Mouse (Mus musculus) neural tube, embryonic 12.5 days (tissue): ENCODE measurements around the gene Ccdc54. TPM values are rescaled to one million over a fixed set of nuclear protein-coding genes. Genes with fewer than 3 reads are reported as not detected.

Source experiments
- ATAC-seq: fragments of 200-750 bp; cut with Nextera tagmentation; 2 replicates; pipeline ENCODE4 v1.8.0; 2017; ENCODE audit warnings: low read depth, mild to moderate bottlenecking, moderate TSS enrichment, moderate library complexity; ENCODE audit not compliant: low FRiP score
- H3K27ac ChIP-seq: fragments of 300-500 bp; sonication (generic); 2 replicates; pipeline ENCODE4 v1.5.1; 2016
- H3K27me3 ChIP-seq: fragments of 300-500 bp; sonication (generic); replicated peaks from 2 replicates; pipeline ENCODE4 v1.6.1; 2016; ENCODE audit warnings: mild to moderate bottlenecking
- H3K36me3 ChIP-seq: fragments of 300-500 bp; sonication (generic); 2 replicates; pipeline ENCODE4 v1.6.1; 2016; ENCODE audit warnings: mild to moderate bottlenecking
- H3K4me1 ChIP-seq: fragments of 300-500 bp; sonication (generic); 2 replicates; pipeline ENCODE4 v1.6.1; 2016
- H3K4me2 ChIP-seq: fragments of 300-500 bp; sonication (generic); replicated peaks from 2 replicates; pipeline ENCODE4 v1.6.1; 2016; ENCODE audit warnings: mild to moderate bottlenecking
- H3K4me3 ChIP-seq: fragments of 300-500 bp; sonication (generic); 2 replicates; pipeline ENCODE4 v1.5.1; 2016
- H3K9ac ChIP-seq: fragments of 300-500 bp; sonication (generic); 2 replicates; pipeline ENCODE4 v1.6.1; 2016; ENCODE audit warnings: mild to moderate bottlenecking
- H3K9me3 ChIP-seq: fragments of 300-500 bp; sonication (generic); 2 replicates; pipeline ENCODE4 v1.6.1; 2016; ENCODE audit warnings: mild to moderate bottlenecking
- WGBS: fragments of 180-500 bp; shearing (Covaris S2); methylation state at CpG from one replicate; pipeline ENCODE4 v1.1.7; 2016; 5-methylcytosine and 5-hydroxymethylcytosine counted together
- polyA plus RNA-seq: library from polyadenylated mRNA; unstranded; fragments of >200 nt; fragmentation: Nextera tagmentation; extraction: Ambion mirVana; gene quantifications from 2 replicates; pipeline ENCODE4 v1.2.1, GENCODE M21; 2016

Ccdc54 gene
- polyA plus RNA-seq, 1 experiment from 2014 or later, result not detected

- Histone ChIP-seq H3K4me1 (no peaks in the 10 kb centered on the region), H3K9me3 (no peaks in the 10 kb centered on the region), H3K36me3 (no peaks in the 10 kb centered on the region), H3K9ac (no peak overlapping the region), H3K27me3 (no peaks in the 10 kb centered on the region), H3K27ac (no peak overlapping the region), H3K4me2 (no peak overlapping the region), H3K4me3 (no peak overlapping the region)
- 84% methylated on average over 11 of the region's 11 CpGs for WGBS
- no peak for ATAC-seq
These were observed 1.3 kb downstream of the Ccdc54 start for GRCm38 (mm10) chr16:50589574-50590151.

- Histone ChIP-seq H3K4me3 (no peak overlapping the region), H3K9me3 (no peaks in the 10 kb centered on the region), H3K27me3 (no peaks in the 10 kb centered on the region), H3K4me2 (no peak overlapping the region), H3K36me3 (no peaks in the 10 kb centered on the region), H3K9ac (no peak overlapping the region), H3K4me1 (no peaks in the 10 kb centered on the region), H3K27ac (no peak overlapping the region)
- WGBS, result 86% methylated on average over 1 of the region's 1 CpGs
- no peak for ATAC-seq
These were observed 2.8 kb downstream of the Ccdc54 start for GRCm38 (mm10) chr16:50588191-50588590.

- no peak overlapping the region for H3K4me2 ChIP-seq
- no peak for ATAC-seq
- no peaks in the 10 kb centered on the region for H3K36me3 ChIP-seq
- H3K4me3 ChIP-seq, result no peak overlapping the region
- H3K9ac ChIP-seq, result no peak overlapping the region
- no peaks in the 10 kb centered on the region for H3K4me1 ChIP-seq
- 90% methylated on average over 7 of the region's 7 CpGs for WGBS
- H3K27ac ChIP-seq, result no peak overlapping the region
- no peaks in the 10 kb centered on the region for H3K27me3 ChIP-seq
- H3K9me3 ChIP-seq, result no peaks in the 10 kb centered on the region
These were observed 3.8 kb downstream of the Ccdc54 start for GRCm38 (mm10) chr16:50587139-50587538.

- Histone ChIP-seq H3K4me1 (no peaks in the 10 kb centered on the region), H3K9ac (no peak overlapping the region), H3K36me3 (no peaks in the 10 kb centered on the region), H3K4me2 (no peak overlapping the region), H3K4me3 (no peak overlapping the region), H3K27ac (no peak overlapping the region), H3K9me3 (no peaks in the 10 kb centered on the region), H3K27me3 (no peaks in the 10 kb centered on the region)
- no peak for ATAC-seq
- WGBS, result 85% methylated on average over 6 of the region's 6 CpGs
These were observed 12.6 kb downstream of the Ccdc54 start for GRCm38 (mm10) chr16:50578361-50578760.

DNA sequence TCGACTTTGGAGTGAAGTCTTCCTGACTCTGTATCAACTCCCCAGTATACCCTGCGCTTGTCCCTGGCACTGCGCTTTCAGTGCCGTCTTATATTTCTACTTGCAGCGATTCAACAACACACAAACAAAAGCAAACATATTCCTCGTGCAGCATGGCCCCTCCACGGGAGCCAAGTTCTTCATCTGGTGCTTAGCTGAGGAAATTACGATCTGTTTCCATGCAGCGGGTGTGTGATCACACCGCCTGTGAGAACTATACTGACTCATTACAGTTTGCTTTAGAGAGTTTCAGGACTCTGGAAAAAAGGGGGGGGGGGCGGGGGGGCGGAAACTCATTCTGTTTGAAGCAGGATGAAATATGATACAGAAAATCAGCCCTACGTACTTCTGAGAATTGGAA is 18.4 kb downstream of the Ccdc54 start:
- Histone ChIP-seq H3K27me3 (no peaks in the 10 kb centered on the region), H3K4me1 (no peaks in the 10 kb centered on the region), H3K27ac (no peak overlapping the region), H3K4me3 (no peak overlapping the region), H3K36me3 (no peaks in the 10 kb centered on the region), H3K9me3 (no peaks in the 10 kb centered on the region), H3K4me2 (no peak overlapping the region), H3K9ac (no peak overlapping the region)
- no peak for ATAC-seq
- 78% methylated on average over 13 of the region's 13 CpGs for WGBS

DNA sequence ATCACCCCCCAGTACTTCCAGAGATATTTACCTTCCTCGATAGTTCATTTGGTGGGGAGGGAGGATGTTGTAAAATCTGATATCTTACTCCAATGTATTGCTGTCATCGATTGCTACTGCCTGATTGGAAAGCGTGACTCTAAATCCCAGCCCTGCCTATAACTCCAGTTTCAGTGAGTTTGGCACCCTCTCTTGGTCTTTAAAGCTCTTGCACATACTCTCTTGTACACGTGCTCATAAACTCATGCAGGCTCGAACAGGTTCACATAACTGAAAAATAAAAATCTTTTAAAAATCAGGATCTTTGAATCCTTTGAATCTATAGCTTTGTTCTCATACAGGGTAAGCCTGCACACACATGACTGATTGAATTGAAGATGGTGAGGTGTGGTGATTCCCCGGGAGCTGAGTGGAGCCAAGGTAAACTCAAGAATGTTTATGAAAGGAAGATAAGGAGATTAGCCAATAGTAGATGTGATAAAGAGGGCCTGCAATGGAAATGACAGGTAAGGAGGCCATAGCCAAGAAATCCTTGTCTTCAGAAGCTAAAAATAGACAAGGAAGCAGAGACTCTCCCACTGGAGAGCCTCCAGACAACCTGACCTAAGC is 31.7 kb downstream of the Ccdc54 start:
- Histone ChIP-seq H3K9ac (no peak overlapping the region), H3K4me1 (no peaks in the 10 kb centered on the region), H3K36me3 (no peaks in the 10 kb centered on the region), H3K9me3 (no peaks in the 10 kb centered on the region), H3K27me3 (no peaks in the 10 kb centered on the region), H3K27ac (no peak overlapping the region), H3K4me2 (no peak overlapping the region), H3K4me3 (no peak overlapping the region)
- 83% methylated on average over 6 of the region's 6 CpGs for WGBS
- ATAC-seq, result no peak

GRCm38 (mm10) chr16:50553828-50554227 is 37.1 kb downstream of the Ccdc54 start:
- no peak overlapping the region for H3K9ac ChIP-seq
- no peak overlapping the region for H3K4me2 ChIP-seq
- no peaks in the 10 kb centered on the region for H3K4me1 ChIP-seq
- 79% methylated on average over 2 of the region's 2 CpGs for WGBS
- H3K4me3 ChIP-seq, result no peak overlapping the region
- H3K9me3 ChIP-seq, result no peaks in the 10 kb centered on the region
- H3K27ac ChIP-seq, result no peak overlapping the region
- H3K36me3 ChIP-seq, result no peaks in the 10 kb centered on the region
- no peak for ATAC-seq
- H3K27me3 ChIP-seq, result no peaks in the 10 kb centered on the region

DNA sequence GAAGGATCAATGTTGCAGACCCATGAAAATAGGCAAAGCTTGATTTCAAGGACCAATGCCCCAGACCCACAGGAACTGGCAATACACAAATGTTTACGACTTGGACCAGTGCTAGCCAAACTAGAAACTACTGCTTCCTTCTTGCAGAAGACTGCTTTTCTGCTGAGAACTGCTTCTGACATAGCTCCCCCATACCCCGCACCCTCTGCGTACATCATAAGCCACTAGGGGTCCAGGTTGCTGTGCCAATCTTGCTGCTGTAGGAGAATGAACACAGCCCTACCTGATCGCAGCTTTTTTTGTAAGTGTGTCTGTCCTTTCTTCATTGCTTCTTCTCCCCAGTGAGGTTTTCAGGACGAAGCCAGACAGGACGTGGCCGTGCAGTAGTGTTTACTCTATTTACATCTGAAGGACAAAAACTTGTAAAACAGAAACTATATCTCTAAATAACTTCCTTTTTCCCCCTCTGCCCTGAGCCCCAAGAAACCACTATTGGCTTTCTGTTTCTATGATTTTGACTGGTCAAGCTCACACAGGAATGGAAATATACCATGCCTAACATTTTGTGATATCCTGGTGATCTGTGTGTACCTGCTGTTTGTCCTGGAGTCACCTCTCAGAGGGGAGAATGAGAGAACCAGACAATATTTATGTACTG is 39.0 kb downstream of the Ccdc54 start:
- WGBS, result 85% methylated on average over 7 of the region's 7 CpGs

DNA sequence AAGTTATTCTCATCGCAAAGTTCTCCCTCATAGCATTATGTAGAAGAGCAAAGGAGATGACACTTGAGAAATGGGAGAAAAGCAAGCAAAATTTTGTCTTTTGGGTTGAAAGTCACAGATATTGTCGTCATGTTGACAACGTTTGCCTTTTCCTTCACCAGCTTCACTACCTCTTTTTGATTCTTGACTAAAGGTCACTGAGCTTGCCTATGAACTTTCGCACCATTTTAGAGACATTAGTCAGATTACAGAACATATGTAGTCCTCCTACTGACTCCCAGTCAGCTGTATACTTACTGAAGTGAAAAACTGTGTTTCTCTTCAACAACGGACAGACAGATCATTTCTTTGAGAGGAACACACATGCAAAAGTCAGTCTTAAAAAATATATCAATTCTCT is 40.0 kb downstream of the Ccdc54 start:
- no peak overlapping the region for H3K27ac ChIP-seq
- H3K4me3 ChIP-seq, result no peak overlapping the region
- no peak overlapping the region for H3K9ac ChIP-seq
- no peaks in the 10 kb centered on the region for H3K9me3 ChIP-seq
- no peaks in the 10 kb centered on the region for H3K36me3 ChIP-seq
- WGBS, result 94% methylated on average over 5 of the region's 5 CpGs
- no peaks in the 10 kb centered on the region for H3K27me3 ChIP-seq
- ATAC-seq, result no peak
- H3K4me1 ChIP-seq, result no peaks in the 10 kb centered on the region
- H3K4me2 ChIP-seq, result no peak overlapping the region

More for the DNA sequence above, 39.0 kb downstream of the Ccdc54 start:
- no peak for ATAC-seq
- no peaks in the 10 kb centered on the region for H3K9me3 ChIP-seq
- H3K27ac ChIP-seq, result no peak overlapping the region
- no peak overlapping the region for H3K9ac ChIP-seq
- H3K4me1 ChIP-seq, result no peaks in the 10 kb centered on the region
- H3K36me3 ChIP-seq, result no peaks in the 10 kb centered on the region
- no peak overlapping the region for H3K4me2 ChIP-seq
- no peaks in the 10 kb centered on the region for H3K27me3 ChIP-seq
- no peak overlapping the region for H3K4me3 ChIP-seq

DNA sequence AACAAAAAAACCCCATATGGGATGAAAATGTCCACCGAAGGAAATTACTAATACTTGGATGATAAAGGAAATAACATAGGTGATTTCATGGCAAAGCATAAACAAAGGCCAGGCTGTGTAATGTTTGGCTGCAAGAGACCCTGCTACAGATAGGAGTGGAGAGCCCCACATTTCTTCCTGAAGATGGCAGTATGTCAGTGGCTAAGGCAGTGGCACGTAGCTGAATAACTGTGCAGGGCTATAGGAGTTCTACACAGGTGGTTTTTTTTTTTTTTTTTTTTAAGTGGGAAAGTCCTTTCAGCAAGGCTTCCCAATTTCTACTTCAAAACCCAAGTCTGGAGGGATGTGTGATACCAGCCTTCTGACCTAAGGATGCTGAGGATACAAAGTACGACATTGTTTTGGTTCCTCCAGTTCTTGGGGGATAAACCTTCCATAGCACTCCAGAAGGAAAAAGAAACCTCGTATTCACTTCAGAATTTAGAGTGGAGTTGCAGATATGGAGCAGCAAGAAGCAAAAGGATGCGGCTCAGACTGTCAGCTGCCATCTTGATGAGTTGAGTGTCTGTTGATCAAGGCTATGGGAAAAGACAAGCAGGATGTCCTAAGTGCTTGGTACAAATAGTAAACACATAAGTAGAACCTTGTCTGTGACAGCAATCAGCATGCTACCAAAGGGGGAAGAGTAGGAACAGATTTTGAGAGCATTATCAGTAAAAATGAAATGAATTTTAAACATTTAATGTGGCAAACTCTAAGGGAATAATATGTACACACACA is 48.2 kb downstream of the Ccdc54 start:
- H3K4me1 ChIP-seq, result no peaks in the 10 kb centered on the region
- 77% methylated on average over 5 of the region's 5 CpGs for WGBS
- H3K36me3 ChIP-seq, result no peaks in the 10 kb centered on the region
- no peak overlapping the region for H3K27ac ChIP-seq
- H3K27me3 ChIP-seq, result no peaks in the 10 kb centered on the region
- ATAC-seq, result no peak
- H3K9me3 ChIP-seq, result no peaks in the 10 kb centered on the region
- H3K4me3 ChIP-seq, result no peak overlapping the region
- no peak overlapping the region for H3K4me2 ChIP-seq
- H3K9ac ChIP-seq, result no peak overlapping the region
